Mouse (Mus musculus): ENCODE measurements around the gene Zfp648.

Gene Zfp648

GRCm38 (mm10) chr1:154200955-154201722, at the start of gene Zfp648:
Gene Zfp648 (plus strand): TSS chr1:154201187.
- no peak for DNase-seq (ENCODE audit: low spot score)

DNA sequence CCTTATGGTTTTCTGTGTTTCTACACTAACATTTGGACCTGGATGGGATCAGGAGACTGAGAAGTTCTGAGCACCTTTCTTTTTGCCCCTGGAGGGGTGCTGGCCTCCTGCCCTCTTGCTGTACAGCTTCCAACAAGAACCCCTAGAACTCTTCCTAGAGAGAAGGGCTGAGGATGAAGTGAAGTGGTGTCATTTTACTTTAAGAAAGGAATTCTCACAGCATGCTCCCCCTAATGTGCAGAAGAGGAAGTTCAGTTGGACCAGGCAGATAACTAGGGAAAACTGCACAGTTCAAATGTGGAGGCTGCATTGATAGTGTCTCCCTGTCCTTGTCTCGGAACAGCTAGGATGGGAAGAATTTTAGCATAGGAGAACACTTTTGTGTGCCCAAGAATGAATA, 48.4 kb upstream of the Zfp648 start:
- no peak for DNase-seq (ENCODE audit: low spot score)

DNA sequence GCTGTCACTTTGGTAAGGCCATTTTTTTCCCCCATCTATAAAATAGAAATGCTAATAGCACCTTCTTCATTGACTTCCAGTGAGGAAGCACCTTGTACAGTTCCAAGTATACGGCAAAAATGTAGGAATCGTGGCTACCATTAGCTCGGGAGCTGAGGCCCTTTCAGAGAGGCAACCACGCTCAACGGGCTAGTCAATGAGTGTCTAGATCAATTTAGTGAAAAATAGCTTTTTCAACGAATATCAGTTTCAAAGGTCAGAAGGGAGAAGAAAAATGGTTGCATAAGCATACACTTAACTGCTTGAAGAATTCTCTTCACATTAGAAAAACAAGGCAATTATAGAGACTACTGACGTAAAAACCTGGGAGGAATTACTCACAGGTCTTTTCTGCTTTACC, 47.2 kb upstream of the Zfp648 start:
- no peak for DNase-seq (ENCODE audit: low spot score)

DNA sequence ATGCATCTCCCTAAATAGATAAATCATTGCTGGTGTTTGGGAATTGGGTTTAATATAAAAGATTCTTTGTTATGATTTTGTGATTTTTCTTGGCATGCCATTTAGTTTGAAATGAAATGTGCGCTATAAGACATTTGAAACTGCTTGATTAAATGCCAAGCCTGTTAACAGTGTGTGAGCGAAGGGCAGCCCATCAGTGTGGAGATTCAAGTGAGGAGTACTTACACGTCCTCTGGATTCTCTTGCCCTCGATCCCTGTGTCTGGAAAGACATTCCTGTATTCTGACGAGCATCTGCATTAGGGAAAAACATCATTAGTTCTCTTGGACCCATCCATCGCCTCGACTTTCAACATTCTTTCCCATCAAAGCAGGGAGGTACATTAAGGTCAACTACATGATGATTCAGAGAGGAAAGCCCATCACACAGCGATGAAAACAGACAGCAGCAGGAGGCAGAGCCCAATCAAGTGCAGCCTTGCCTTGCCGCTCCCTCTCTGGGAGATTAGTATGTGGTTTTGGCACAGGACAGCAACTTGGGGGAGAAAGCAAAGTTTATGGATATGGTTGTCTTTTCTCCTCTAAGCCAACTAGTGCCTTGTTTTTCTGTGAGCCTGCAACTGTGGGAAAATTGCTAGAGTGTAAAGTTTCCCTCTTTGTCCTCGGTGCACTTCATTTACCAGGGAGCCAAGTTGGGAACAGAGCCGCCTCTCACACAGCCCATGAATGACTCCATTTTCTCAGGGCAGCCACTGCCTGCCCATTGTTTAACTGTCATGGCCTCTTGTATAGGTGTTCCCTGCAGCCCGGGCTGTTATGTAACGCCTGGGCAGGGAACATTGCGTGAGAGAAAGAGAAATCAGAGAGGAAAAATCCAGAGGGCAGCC, 44.6 kb upstream of the Zfp648 start:
- no peak for DNase-seq (ENCODE audit: low spot score)

DNA sequence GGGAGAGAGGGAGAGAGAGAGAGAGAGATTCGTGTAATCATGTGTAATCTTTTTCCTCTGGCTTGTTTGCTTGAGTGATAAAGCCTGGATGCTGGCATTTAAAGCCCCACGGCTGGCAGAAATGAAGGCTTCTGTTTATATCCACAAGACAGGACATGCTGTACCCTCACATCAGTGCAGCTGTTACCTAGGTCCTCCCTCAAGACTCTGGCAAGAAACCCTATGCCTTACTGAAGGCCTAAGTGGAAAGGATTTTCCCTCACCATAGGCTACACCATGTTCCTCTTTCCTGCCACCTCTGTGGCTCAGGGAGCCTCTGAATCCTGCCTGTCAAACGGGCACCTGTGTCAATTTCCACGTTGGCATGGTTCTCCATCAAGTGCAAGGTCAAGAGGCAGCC, 43.9 kb upstream of the Zfp648 start:
- DNase-seq (ENCODE audit: low spot score) = no peak

DNA sequence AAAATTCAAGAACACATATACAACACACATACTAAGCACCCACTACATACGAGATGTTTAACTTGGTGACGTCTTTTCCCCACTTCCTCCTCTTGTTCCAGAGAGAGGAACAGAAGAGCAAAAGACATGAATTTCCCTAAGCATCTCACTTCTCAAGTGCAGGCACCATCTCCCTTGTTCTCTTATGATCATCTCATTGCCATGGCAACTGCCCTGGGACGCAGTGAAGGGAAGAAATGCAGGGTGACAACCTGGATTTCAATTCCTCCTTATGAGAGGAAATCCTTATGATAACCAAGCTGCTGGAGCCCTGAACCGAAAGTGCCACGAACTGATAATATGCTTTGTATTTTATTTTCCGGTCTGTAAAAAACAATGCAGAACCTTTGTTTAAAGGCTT, 33.3 kb upstream of the Zfp648 start:
- no peak for DNase-seq (ENCODE audit: low spot score)

GRCm38 (mm10) chr1:154175334-154175733, 25.7 kb upstream of the Zfp648 start:
- no peak for DNase-seq (ENCODE audit: low spot score)

GRCm38 (mm10) chr1:154177781-154178180, 23.2 kb upstream of the Zfp648 start:
- DNase-seq (ENCODE audit: low spot score) = no peak

DNA sequence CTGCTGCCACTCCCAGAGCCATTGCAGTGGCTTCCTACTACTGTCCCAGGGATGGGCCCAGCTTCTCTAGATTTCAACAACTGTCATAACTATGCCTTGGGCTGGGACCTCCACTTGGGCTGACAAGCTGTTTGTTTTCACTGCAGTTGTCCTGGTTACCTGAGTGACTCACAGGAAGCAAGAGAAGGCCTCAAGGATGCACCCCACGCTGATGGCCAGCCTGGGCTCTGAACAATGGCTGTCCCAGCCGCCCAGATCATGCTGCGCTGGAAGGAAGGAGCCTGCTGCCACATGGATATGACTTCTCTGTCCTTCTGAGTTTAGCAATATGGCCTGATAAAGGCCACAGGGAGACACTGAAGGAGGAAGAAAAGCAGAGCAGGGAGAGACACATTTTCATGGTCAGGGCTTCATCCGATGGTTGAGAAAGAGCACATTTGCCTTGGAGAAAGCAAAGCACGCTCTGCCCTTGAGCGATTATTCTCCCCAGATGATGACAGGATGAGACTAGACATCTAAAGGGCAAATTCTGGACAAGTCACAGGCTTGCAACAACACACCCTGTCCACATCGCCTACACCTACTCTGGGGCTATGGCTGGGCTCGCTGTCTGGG, 22.3 kb upstream of the Zfp648 start:
- no peak for DNase-seq (ENCODE audit: low spot score)

- DNase-seq (ENCODE audit: low spot score) = peak; percentile 71
Observed at GRCm38 (mm10) chr1:154180952-154181351, 20.0 kb upstream of the Zfp648 start.

DNA sequence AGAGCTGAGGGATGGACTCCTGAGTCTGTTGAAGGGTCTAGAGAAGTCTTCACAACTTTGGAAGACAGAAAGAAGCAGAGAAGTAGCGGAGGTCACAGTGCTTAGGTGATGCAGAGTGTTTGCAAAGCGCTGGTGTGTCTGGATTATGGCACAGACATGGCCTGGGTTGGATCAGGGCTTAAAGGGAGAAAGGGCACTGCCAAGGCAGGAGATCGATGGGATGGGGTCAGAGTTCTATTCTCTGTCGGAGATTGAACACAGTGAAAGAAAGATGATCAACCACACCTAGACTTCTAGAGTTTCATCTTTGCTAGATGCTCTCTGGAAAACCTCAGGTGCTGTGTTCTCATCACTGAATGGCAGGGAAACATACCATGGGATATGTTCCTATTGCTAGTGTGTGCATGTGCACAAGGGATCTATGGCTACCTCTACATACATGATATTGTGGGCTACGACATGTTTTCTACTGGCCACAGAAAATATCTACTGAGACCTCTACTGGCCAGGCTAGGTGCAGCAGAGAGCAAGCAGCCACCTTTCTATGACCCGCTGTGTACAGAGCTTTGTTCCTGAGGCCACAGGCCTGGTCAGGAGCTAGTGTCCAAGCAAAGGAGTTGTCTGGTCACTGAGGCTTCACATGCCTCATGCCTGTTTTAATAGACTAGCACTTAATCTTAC, 18.5 kb upstream of the Zfp648 start:
- no peak for DNase-seq (ENCODE audit: low spot score)

- no peak for DNase-seq (ENCODE audit: low spot score)
Observed at GRCm38 (mm10) chr1:154183077-154183751, 17.8 kb upstream of the Zfp648 start.

- no peak for DNase-seq (ENCODE audit: low spot score)
Observed at GRCm38 (mm10) chr1:154188229-154188628, 12.8 kb upstream of the Zfp648 start.

DNA sequence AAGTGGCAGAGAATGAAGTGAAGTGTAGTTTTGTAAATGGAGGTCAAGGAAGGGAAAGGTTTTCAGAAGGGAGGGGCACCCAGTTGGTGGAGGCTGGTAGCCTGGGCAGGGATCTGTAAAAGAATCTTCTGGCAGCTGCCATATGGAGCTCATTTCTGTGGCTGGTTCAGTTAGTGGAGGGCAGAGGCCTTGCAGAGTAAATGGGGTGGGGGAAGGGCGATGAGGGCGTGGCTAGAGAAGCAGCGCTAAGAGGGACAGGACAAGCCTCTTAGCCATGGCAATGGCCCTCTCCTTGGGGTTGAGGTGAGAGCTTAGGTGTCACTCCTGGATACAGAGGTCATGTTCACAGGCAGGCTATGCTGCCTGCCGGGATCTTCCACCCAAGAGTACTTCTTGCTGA, 12.4 kb upstream of the Zfp648 start:
- DNase-seq (ENCODE audit: low spot score) = no peak

DNA sequence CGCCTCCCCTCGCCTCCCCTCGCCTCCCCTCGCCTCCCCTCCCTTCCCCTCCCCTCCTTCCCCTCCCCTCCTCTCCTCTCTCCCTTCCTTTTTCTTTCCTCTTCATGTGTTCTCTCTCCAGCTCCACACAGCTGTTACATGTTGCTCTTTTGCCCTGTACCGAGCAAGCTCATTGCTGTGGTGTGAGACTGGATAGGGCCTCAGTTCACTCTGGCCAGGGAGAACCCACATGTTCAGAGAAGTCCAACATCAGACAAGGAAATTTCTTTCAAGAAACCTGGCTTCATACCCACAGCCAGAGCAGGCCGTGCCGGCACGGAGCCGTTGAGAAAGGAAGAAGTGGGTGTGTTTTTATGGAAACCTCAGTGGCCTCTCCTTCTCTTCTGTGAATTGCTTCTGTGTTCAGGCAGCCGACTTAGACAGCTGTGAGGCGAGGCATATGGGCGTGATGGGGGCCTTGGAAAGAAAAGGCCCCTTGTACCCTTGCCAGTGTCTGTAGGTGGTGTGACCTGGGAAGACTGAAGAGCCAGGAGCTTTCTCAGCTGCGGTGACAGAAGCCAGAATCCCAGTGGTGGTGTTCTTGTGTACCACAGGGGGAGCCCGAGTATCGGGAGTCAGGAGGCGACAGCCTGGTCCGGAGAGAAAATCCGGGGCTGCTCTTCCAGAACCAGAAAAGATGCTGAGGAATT, 11.0 kb upstream of the Zfp648 start:
- DNase-seq (ENCODE audit: low spot score) = peak; percentile 31

DNA sequence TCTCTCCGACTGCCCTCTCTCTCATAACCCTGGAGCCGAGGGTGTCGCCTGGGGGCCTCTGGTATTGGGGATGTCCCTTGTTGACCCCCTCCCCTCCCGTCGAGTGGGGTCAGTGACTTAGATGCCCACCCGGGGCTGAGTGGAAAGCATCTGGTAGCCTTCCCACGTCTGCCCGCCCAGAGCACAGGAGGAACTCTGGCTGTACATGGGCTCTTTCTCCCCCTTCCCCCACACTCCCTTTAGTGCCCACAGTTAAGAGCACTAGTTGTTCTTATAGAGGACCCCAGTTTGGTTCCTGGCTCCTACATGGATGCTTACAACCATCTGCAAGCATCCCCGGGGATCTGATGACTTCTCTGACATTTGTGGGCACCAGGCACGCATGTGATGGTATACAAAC, 2.1 kb upstream of the Zfp648 start:
- DNase-seq (ENCODE audit: low spot score) = no peak

DNA sequence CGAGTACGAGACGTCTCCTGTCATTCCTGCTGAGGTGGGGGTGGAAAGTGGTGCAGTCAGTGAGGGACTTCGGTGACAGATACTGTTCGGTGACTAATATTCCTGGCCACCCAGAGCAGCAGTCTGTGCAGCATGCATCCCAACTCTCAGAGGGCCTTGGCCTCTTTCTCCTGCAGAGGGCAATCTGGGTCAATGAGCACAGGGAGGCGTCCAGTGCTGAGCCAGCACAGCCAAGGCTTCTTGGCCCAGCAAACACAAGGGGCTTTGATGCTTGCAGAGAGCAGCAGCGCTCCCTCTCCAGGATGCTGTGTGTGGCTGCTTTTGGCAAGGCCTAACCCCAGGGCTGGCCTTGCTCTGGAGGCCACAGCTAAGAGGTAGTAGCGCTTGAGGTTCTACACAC, 1.6 kb downstream of the Zfp648 start:
- no peak for DNase-seq (ENCODE audit: low spot score)

GRCm38 (mm10) chr1:154203386-154203785, 2.4 kb downstream of the Zfp648 start:
- DNase-seq (ENCODE audit: low spot score) = no peak

DNA sequence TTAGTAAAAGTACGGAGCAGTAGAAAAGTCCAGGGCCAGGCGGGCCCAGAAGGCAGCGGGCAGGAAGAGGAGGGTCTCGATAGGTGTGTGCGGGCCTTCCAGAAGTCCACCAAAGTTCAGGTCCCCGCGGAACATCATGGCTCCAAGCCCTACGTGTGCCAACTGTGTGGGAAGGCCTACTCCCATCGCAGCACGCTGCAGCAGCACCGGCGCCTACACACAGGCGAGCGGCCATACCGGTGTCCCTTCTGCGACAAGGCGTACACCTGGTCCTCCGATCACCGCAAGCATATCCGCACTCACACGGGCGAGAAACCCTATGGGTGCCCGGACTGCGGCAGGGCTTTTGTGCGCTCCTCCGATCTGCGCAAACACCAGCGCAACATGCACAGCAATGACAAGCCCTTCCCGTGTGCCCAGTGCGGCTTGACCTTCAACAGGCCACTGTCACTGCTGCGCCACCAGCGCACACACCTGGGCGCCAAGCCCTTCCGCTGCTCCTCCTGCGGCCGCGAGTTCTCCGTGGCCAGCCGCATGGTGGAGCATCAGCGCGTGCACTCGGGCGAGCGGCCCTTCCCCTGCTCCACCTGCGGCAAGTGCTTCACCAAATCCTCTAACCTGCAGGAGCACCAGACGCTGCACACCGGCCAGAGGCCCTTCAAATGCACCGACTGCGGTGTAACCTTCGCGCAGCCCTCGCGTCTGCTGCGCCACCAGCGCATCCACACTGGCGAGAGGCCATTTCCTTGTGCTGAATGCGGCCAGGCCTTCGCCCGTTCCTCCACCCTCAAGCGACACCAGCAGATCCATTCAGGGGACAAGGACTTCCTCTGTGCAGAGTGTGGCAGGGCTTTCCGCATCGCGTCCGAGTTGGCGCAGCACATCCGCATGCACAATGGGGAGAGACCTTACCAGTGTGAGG, 3.9 kb downstream of the Zfp648 start:
- no peak for DNase-seq (ENCODE audit: low spot score)

DNA sequence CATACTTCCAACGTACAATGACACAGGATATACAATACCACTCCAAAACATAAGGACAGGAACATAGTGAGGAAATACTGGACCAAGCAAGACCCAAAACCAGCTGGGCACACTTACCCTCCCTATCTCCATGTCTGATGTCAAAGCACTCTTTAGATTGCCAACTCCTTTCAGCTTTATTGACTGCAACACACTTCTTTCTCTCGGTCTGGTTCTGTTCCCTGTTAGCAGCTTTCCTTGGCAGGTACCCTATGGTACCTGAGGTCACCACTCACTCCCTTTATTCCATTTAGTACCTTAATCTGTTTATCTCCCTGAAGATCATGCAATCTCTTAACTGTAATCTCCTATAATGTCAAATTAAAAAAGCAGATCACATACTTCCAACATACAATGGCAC, 19.0 kb downstream of the Zfp648 start:
- DNase-seq (ENCODE audit: low spot score) = no peak
